Mouse (Mus musculus) NIH3T3 (cell line): ENCODE data around the gene Col5a2.
"Not testable (repeated sequence)": the region's sequence is repeated elsewhere in the genome, so short reads cannot be mapped to it uniquely, and the experiment has no call there.

Experiments used
- DNase-seq: peaks from one replicate; pipeline ENCODE4 v3.0.0-alpha.2; 2012; ENCODE audit warnings: low read depth

The Col5a2 gene

GRCm38 (mm10) chr1:45502865-45503332 is at the start of gene Col5a2:
Gene Col5a2 (minus strand): TSS chr1:45503282.
- peak; percentile 94 for DNase-seq

- no peak for DNase-seq
Measured at GRCm38 (mm10) chr1:45550531-45550930, 47.4 kb upstream of the Col5a2 start.

- DNase-seq, result peak; percentile 83
Measured at GRCm38 (mm10) chr1:45541888-45542287, 38.8 kb upstream of the Col5a2 start.

GRCm38 (mm10) chr1:45541161-45541560 is 38.1 kb upstream of the Col5a2 start:
- DNase-seq, result peak; percentile 80

GRCm38 (mm10) chr1:45531486-45531885 is 28.4 kb upstream of the Col5a2 start:
- DNase-seq, result no peak

GRCm38 (mm10) chr1:45527476-45527875 is 24.4 kb upstream of the Col5a2 start:
- not testable (repeated sequence) for DNase-seq

GRCm38 (mm10) chr1:45523601-45524000 is 20.5 kb upstream of the Col5a2 start:
- no peak for DNase-seq

- no peak for DNase-seq
Measured at GRCm38 (mm10) chr1:45521486-45521885, 18.4 kb upstream of the Col5a2 start.

GRCm38 (mm10) chr1:45502241-45502741 is 791 bp downstream of the Col5a2 start:
- peak; percentile 70 for DNase-seq

GRCm38 (mm10) chr1:45501437-45501836 is 1.6 kb downstream of the Col5a2 start:
- DNase-seq, result peak; percentile 76

- no peak for DNase-seq
Measured at GRCm38 (mm10) chr1:45500456-45500855, 2.6 kb downstream of the Col5a2 start.

GRCm38 (mm10) chr1:45495025-45495424 is 8.1 kb downstream of the Col5a2 start:
- peak; percentile 41 for DNase-seq

GRCm38 (mm10) chr1:45492130-45492723 is 10.9 kb downstream of the Col5a2 start:
- peak; percentile 53 for DNase-seq

- peak; percentile 20 for DNase-seq
Measured at GRCm38 (mm10) chr1:45490451-45490850, 12.6 kb downstream of the Col5a2 start.

GRCm38 (mm10) chr1:45488291-45488690 is 14.8 kb downstream of the Col5a2 start:
- no peak for DNase-seq

- peak; percentile 65 for DNase-seq
Measured at GRCm38 (mm10) chr1:45483001-45483400, 20.1 kb downstream of the Col5a2 start.

- peak; percentile 61 for DNase-seq
Measured at GRCm38 (mm10) chr1:45481876-45482275, 21.2 kb downstream of the Col5a2 start.

GRCm38 (mm10) chr1:45479087-45479486 is 24.0 kb downstream of the Col5a2 start:
- peak; percentile 45 for DNase-seq

GRCm38 (mm10) chr1:45472751-45473150 is 30.3 kb downstream of the Col5a2 start:
- DNase-seq, result peak; percentile 63

- no peak for DNase-seq
Measured at GRCm38 (mm10) chr1:45460767-45461166, 42.3 kb downstream of the Col5a2 start.

- DNase-seq, result no peak
Measured at GRCm38 (mm10) chr1:45455763-45456162, 47.3 kb downstream of the Col5a2 start.

- peak; percentile 55 for DNase-seq
Measured at GRCm38 (mm10) chr1:45448856-45449255, 54.2 kb downstream of the Col5a2 start.

- DNase-seq, result peak; percentile 82
Measured at GRCm38 (mm10) chr1:45431922-45432321, 71.2 kb downstream of the Col5a2 start.

- DNase-seq, result peak; percentile 70
Measured at GRCm38 (mm10) chr1:45430520-45430919, 72.6 kb downstream of the Col5a2 start.
